Mouse (Mus musculus) frontal cortex, adult (tissue): ENCODE measurements around the gene Fkbp4.

ENCODE experiments used
- ATAC-seq: cut with Nextera tagmentation; 2 replicates; pipeline ENCODE4 v1.9.2; 2017; ENCODE audit warnings: mild to moderate bottlenecking, moderate library complexity, mixed read lengths; ENCODE audit not compliant: low TSS enrichment

Gene Fkbp4

DNA sequence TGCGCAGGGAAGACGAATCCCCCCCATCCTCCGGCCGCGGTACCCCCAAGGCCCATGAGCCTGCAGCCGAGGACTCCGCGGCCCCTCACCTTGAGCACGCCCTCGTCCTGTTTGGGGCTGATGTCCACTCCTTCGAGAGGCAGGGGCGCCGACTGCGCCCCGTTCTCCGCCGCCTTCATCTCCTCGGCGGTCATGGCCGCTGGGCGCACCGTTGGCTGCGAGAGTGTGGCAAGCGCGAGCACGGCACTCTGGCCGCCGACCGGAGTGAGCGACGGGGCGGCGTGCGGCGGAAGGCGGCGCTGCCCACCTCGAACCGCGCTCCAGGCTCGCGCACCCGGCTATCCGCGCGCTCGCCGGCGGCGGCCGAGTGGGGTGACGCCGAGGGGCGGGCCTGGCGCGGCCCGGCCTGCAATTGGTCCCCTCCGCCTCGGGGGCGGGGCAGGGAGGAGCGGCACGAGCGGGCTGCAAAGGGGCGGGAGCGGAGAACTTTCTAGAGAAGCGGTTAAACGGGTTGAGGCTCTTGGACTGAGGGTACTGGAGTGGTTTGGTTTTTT lies at the start of gene Fkbp4:
Fkbp4 (minus strand) TSS at position 361 of the 554 bp plus-strand sequence.
- ATAC-seq: peak; percentile 91

DNA sequence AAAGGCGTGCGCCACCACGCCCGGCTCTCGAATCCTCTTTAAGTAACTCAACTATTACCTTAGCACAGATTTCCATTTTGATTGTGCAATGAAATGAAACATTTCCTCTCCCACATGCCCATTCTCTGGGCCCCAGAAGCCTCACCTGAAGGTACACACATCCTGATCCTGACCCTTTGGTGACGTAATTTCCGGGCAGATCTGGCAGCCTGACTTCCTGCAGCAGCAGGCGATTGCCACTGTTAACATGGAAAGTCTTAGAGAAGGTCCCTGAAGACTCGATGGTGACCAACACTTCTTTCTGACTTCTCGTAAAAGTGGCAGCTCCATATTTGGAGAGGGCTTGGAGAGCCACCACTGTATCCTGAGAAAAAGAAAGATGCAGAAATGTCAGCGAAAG lies 49.3 kb upstream of the Fkbp4 start:
- ATAC-seq: no peak

- ATAC-seq: peak; percentile 99
These were observed 41.3 kb upstream of the Fkbp4 start for GRCm38 (mm10) chr6:128479463-128480454.

DNA sequence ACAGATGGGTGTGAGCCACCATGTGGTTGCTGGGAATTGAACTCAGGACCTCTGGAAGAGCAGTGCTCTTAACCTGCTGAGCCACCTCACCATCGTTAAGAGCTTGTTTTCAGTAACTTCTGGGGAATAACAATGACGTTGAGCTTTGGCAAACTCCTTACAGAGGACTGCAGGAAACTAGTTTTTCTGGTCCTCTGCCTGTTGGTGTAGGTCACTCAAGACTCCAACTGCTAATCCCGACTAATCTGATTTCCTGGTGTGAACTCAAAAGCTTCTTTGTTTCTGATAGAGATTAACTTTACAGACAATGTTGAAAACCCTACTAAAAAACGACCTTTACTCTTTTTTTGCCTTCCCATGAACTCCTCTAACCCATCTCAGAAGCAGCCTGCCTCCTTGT lies 39.0 kb upstream of the Fkbp4 start:
- no peak for ATAC-seq

GRCm38 (mm10) chr6:128474112-128474511 lies 35.6 kb upstream of the Fkbp4 start:
- no peak for ATAC-seq

- ATAC-seq: peak; percentile 55; the same call in 1 of the 2 replicates
These were observed 31.0 kb upstream of the Fkbp4 start for GRCm38 (mm10) chr6:128469451-128469850.

GRCm38 (mm10) chr6:128467298-128467697 lies 28.8 kb upstream of the Fkbp4 start:
- no peak for ATAC-seq

GRCm38 (mm10) chr6:128466563-128466962 lies 28.1 kb upstream of the Fkbp4 start:
- ATAC-seq: no peak

DNA sequence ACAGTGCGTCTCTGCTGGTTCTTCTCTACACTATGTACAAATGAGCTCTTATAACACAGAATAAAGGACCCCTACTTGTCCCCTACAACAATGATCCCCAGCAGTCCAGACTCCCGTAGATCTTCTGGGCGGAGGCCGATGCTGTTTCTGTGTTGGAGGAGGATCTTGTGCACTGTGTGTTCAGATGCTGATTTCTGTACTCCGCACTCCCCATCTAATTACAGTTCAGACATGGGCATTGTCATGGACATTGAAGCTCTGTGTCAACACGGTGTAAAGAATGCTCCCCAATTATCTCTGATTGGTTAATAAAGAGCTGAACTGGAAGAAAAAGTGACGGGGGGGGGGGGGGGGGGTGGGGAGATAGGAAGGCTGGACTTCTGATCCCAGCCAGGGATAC lies 27.6 kb upstream of the Fkbp4 start:
- no peak for ATAC-seq

- ATAC-seq: no peak
These were observed 26.5 kb upstream of the Fkbp4 start for GRCm38 (mm10) chr6:128464996-128465395.

DNA sequence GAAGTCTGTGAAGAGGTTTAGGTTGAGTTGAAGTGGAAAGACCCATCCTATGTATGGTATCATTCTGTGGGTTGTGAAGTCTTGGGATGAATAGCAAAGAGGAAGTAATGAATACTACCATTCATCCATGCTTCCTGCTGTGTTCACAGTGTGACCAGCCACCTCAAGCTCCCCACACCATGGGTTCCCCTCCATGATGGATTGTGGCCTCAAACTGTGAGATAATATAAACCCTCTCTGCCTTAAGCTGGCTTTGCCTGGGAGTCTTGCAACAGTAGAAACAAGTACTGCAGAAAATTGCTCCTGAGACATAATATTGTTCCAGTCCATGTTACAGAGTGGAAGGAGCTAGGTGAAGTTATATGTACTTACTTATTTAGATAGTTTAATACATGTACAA lies 23.1 kb upstream of the Fkbp4 start:
- ATAC-seq: no peak

DNA sequence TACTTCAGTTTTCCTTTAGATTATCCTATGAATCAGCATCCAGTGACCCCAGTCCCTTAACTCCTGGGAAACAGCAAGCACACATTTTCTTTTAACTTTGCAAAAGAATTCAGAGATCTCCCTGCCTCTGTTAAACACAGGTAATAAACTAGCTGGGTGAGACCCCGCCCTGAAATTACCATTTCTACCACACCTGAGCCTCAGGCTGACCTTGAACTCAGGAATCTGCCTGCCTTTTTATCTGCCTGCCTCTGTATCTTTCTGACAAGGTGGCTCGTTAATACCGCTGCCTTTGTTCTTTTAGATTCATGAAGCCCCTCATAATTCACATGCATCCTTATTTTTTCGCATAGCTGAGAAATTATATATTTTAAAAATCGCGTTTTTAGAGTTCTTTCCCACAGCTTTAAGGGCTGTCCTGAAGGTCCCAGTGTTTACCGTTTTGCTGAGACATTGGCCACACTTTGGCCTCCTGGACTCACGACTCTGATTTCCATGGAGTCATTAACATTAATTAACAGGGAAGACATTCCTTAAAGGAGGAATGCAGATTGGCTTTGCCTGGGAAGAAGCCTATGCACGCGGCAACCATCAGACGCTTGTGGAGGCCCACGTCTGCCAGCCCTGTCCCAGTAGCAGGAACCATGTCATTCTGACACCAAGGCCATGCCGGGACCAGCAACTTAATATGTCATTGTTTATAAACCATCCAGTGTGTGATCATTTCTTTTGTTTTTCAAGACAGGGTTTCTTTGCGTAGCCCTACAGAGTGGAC lies 22.4 kb upstream of the Fkbp4 start:
- no peak for ATAC-seq

- peak; percentile 47; the same call in 1 of the 2 replicates for ATAC-seq
These were observed 21.8 kb upstream of the Fkbp4 start for GRCm38 (mm10) chr6:128460321-128460720.

DNA sequence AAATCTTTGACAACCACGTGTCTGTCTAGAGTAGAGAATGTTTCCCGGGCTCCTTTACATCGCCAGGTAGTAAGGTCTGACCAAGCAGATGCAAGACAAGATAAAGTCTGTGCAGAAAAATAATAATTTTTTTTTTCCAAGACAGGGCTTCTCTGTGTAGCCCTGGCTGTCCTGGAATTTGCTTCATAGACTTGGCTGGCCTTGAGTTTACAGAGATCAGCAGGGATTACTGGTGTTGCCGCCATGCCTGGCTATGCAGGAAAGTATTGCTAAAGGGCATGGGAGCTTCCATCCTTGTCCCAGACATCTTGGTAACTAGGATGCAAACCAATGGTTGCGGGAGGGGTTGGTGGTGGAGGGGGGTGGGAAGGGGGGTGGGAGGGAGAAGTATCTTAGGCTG lies 18.7 kb upstream of the Fkbp4 start:
- ATAC-seq: no peak

DNA sequence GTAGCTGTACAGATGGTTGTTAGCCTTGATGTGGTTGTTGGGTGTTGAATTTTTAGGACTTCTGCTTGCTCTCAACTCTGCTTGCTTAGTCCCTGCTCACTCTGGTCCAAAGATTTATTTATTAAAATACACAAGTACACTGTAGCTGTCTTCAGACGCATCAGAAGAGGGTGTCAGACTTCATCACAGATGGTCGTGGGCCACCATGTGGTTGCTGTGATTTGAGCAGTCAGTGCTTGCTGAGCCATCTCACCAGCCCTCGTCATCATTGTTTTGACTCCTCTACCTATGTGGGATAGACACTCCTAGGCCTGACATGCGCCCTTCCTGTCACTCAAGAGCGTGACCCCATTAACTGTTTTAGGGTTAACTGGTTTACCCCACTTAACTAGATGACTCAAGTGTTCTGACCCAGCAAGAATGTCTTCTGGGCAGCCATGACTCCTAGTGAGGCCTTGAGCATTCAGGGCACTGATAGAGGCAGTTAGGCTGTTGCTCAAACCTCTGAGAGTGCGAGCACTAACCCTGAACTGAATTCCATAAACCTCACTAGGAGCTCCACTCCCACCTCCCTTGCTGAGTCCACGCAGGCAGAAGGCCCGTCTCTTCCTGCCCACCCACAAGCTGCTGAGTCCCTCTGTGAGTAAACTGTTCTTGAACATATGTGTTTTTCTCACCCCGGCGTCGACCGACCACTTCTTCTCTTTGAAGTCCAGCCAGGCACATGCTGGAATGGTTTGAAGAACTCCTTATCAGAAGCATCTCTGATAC lies 17.5 kb upstream of the Fkbp4 start:
- peak; percentile 50 for ATAC-seq

DNA sequence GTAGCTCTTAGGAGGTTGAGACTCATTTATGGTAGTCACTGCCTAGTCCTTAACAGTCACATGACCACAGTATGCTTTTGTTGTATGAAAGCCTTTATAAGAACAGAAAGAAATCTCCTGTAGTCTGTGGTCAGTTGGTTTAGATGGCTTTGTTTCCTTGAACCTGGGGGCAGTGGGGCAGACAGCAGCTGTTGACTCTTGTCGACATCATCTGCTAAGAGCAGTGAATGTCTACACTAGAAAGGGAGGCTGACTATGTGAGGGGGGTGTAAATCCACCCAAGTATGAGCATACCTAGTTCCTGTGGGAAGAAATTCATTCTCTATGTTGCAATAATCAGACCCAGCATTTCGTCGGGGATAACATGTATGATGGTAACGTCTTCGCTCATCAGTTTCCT lies 8.6 kb upstream of the Fkbp4 start:
- ATAC-seq: no peak

DNA sequence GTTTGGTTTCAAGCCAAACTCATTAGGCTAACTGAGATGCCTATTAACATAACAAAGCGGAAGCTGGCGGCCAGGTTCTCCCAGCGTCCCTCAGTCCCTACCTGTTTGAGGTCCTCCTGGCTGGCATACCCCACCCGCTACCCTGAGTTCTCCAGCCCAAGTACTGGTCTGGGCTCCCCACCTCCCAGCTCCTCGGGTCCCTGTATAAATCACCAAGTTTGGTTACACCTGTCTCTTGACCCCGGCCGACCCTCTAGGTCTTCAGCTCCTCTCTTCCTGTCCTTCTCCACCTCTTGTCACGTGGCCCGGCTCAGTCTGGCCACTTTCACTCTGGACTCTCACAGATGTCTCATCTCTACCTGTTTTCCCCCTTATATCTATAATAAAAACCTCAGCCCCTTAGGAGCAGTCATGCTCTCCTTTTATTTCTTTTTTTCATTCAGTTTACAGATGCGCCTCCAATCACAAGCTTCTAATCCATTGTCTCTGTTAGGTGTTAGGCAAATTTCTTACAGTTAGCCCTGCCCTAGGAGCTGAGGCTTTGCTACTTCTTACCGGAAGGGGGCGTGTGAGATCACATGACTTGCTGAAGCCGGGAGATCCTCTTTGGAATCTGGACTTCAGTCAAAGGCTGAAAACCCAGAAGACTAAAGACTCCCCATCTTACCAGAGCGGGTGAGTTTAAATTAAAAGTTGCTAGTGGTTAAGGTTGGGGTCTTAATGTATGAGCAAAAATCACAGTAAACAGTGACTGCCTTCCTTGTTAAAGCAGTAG lies 7.5 kb upstream of the Fkbp4 start:
- peak; percentile 94 for ATAC-seq

GRCm38 (mm10) chr6:128440238-128440637 lies 1.8 kb upstream of the Fkbp4 start:
- no peak for ATAC-seq

- ATAC-seq: peak; percentile 10
These were observed 429 bp upstream of the Fkbp4 start for GRCm38 (mm10) chr6:128438871-128439341.

- ATAC-seq: peak; percentile 60
These were observed 653 bp downstream of the Fkbp4 start for GRCm38 (mm10) chr6:128437731-128438316.
